Mouse (Mus musculus): ENCODE data around the gene Ttc7b. TPM values are rescaled to one million over a fixed set of nuclear protein-coding genes. Genes with fewer than 3 reads are reported as not detected.

The Ttc7b gene
- 10 to 100 TPM; 78.9 to 85.6 TPM for total RNA-seq (2021)

- intact Hi-C loops (cut with DNase I) = no loop called here
Measured at GRCm38 (mm10) chr12:100520794-100521186, at the start of gene Ttc7b. TSS of gene Ttc7b (minus strand) at chr12:100520826.

GRCm38 (mm10) chr12:100568831-100569230 lies 48.2 kb upstream of the Ttc7b start:
- intact Hi-C loops (cut with DNase I) = no loop called here
- no peak for DNase-seq

More at GRCm38 (mm10) chr12:100520794-100521186, at the start of gene Ttc7b:
- peak; percentile 47 for DNase-seq

GRCm38 (mm10) chr12:100568105-100568504 lies 47.5 kb upstream of the Ttc7b start:
- DNase-seq = no peak
- intact Hi-C loops (cut with DNase I) = no loop called here

- intact Hi-C loops (cut with DNase I) = no loop called here
- DNase-seq = no peak
Measured at GRCm38 (mm10) chr12:100567627-100568026, 47.0 kb upstream of the Ttc7b start.

GRCm38 (mm10) chr12:100553675-100554074 lies 33.0 kb upstream of the Ttc7b start:
- no peak for DNase-seq
- intact Hi-C loops (cut with DNase I) = no loop called here

GRCm38 (mm10) chr12:100551972-100552371 lies 31.3 kb upstream of the Ttc7b start:
- DNase-seq = no peak
- intact Hi-C loops (cut with DNase I) = no loop called here

- intact Hi-C loops (cut with DNase I) = no loop called here
- DNase-seq = no peak
Measured at GRCm38 (mm10) chr12:100544194-100544567, 23.6 kb upstream of the Ttc7b start.

GRCm38 (mm10) chr12:100543437-100544193 lies 23.0 kb upstream of the Ttc7b start:
- intact Hi-C loops (cut with DNase I) = no loop called here
- no peak for DNase-seq

GRCm38 (mm10) chr12:100542494-100542893 lies 21.9 kb upstream of the Ttc7b start:
- no peak for DNase-seq
- intact Hi-C loops (cut with DNase I) = no loop called here

GRCm38 (mm10) chr12:100542076-100542475 lies 21.4 kb upstream of the Ttc7b start:
- no peak for DNase-seq
- intact Hi-C loops (cut with DNase I) = no loop called here

GRCm38 (mm10) chr12:100539158-100539714 lies 18.6 kb upstream of the Ttc7b start:
- no peak for DNase-seq
- intact Hi-C loops (cut with DNase I) = no loop called here

GRCm38 (mm10) chr12:100538445-100539157 lies 18.0 kb upstream of the Ttc7b start:
- intact Hi-C loops (cut with DNase I) = no loop called here
- DNase-seq = no peak

- DNase-seq = no peak
Measured at GRCm38 (mm10) chr12:100537091-100537490, 16.5 kb upstream of the Ttc7b start.

GRCm38 (mm10) chr12:100535028-100535427 lies 14.4 kb upstream of the Ttc7b start:
- DNase-seq = no peak
- intact Hi-C loops (cut with DNase I) = no loop called here

More at GRCm38 (mm10) chr12:100537091-100537490, 16.5 kb upstream of the Ttc7b start:
- intact Hi-C loops (cut with DNase I) = no loop called here

- intact Hi-C loops (cut with DNase I) = no loop called here
- no peak for DNase-seq
Measured at GRCm38 (mm10) chr12:100534028-100534427, 13.4 kb upstream of the Ttc7b start.

GRCm38 (mm10) chr12:100533209-100533608 lies 12.6 kb upstream of the Ttc7b start:
- DNase-seq = no peak
- intact Hi-C loops (cut with DNase I) = no loop called here

- DNase-seq = no peak
- intact Hi-C loops (cut with DNase I) = no loop called here
Measured at GRCm38 (mm10) chr12:100531740-100532139, 11.1 kb upstream of the Ttc7b start.

- no peak for DNase-seq
- intact Hi-C loops (cut with DNase I) = no loop called here
Measured at GRCm38 (mm10) chr12:100530871-100531270, 10.2 kb upstream of the Ttc7b start.

GRCm38 (mm10) chr12:100529651-100530050 lies 9.0 kb upstream of the Ttc7b start:
- no peak for DNase-seq
- intact Hi-C loops (cut with DNase I) = no loop called here

GRCm38 (mm10) chr12:100529172-100529571 lies 8.5 kb upstream of the Ttc7b start:
- DNase-seq = no peak
- intact Hi-C loops (cut with DNase I) = no loop called here

- intact Hi-C loops (cut with DNase I) = no loop called here
Measured at GRCm38 (mm10) chr12:100528246-100528645, 7.6 kb upstream of the Ttc7b start.

GRCm38 (mm10) chr12:100527753-100528152 lies 7.1 kb upstream of the Ttc7b start:
- DNase-seq = peak; percentile 80
- intact Hi-C loops (cut with DNase I) = no loop called here

More at GRCm38 (mm10) chr12:100528246-100528645, 7.6 kb upstream of the Ttc7b start:
- DNase-seq = no peak
